Mouse (Mus musculus): ENCODE results near the gene Procr. TPM values are rescaled to one million over a fixed set of nuclear protein-coding genes. Genes with fewer than 3 reads are reported as not detected.

Gene Procr
- 8.0 and 8.3 TPM in 2 replicates for polyA plus RNA-seq (2015; fragmentation: Nextera tagmentation; extraction: Ambion mirVana)

DNA sequence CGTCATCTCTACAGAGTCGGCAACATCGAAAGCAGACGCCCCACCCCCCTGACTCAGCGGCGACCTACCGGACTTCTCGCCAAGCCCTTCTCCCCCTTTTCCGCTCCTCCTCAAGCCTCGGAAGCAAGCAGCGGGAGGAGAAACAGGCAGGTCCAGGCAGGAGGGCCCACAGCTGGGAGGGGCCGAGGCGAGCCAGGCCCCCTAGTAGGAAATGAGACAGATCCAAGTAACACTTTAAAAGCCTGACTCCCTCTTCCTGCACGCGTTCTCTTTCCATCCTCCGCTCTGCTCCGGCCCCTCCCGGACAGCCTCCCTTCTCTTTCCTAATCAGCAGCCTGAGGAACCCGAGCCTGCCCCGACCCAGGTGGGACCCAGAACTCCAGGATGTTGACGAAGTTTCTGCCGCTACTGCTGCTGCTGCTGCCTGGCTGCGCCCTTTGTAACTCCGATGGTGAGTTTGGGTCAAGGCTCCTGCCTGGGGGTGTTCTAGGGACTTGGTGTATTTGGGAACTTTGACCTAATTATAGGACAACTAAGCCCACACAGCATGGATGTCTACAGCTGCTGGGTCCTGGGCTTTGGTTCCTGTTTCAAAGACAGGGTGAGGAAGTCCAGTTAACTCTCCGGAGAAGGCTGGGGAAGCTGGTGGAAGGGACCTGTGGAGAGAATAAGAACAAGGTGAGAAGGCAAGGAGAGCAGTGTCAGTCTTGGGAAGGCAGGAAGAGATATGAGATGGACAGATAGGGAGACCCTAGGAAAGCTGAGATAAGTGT lies at the start of gene Procr:
Gene Procr, plus strand, starts transcription at position 104 of the 773 bp plus-strand sequence.
- WGBS = 2% methylated on average over 25 of the region's 25 CpGs
- H3K27ac ChIP-seq (ENCODE audit: low read depth, low read length) = no peak within 1 kb of the TSS; the same call in 1 of the 2 replicates
- 0 out of 2 replicates have a peak, but pooled peaks have one; percentile 31 for ATAC-seq

GRCm38 (mm10) chr2:155701399-155701919 lies 49.5 kb upstream of the Procr start:
- H3K27ac ChIP-seq (ENCODE audit: low read depth, low read length) = no peak overlapping the region

More for the DNA sequence above, at the start of gene Procr:
- no peaks in the 10 kb centered on the region for H3K4me1 ChIP-seq (replicated peaks; ENCODE audit: control insufficient read depth, insufficient read depth, low read length)
- no peaks in the 10 kb centered on the region for H3K36me3 ChIP-seq (ENCODE audit: control insufficient read depth, insufficient read depth)
- no peak for TF ChIP-seq CTCF (IDR thresholded peaks at IDR 0.05; ENCODE audit: low read depth)
- H3K9ac ChIP-seq (ENCODE audit: low read depth, low read length) = peak within 1 kb of the TSS; percentile 44
- no peaks in the 10 kb centered on the region for H3K27me3 ChIP-seq (replicated peaks; ENCODE audit: control insufficient read depth, insufficient read depth, low read length)
- peak within 1 kb of the TSS; percentile 41 for H3K4me3 ChIP-seq (ENCODE audit: low read depth, low read length)
- H3K9me3 ChIP-seq (ENCODE audit: control insufficient read depth) = no peaks in the 10 kb centered on the region
- peak within 1 kb of the TSS; percentile 72 for H3K4me2 ChIP-seq (replicated peaks; ENCODE audit: low read depth)

DNA sequence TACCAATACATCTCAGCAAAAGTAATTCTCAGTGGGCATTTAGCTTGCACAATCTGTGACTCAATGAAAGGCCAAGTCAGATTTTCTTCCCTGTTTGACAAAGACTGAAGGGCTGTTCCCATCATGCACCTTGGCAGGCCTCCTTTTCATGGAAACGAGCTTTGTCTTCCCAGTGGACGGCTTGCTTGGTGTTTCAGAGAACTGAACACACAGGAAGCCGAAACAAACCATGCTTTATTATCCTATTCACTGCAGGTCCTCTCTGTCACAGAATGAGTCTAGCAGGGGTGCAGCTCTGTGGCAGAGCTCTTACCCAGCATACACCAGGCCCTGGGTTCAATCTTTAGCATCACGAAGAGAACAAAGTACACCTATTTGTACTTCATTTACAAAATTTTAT lies 47.3 kb upstream of the Procr start:
- Histone ChIP-seq H3K27me3 (replicated peaks; ENCODE audit: control insufficient read depth, insufficient read depth, low read length) (no peaks in the 10 kb centered on the region), H3K4me1 (replicated peaks; ENCODE audit: control insufficient read depth, insufficient read depth, low read length) (no peaks in the 10 kb centered on the region), H3K9ac (ENCODE audit: low read depth, low read length) (no peak overlapping the region), H3K27ac (ENCODE audit: low read depth, low read length) (no peak overlapping the region), H3K4me3 (ENCODE audit: low read depth, low read length) (no peak overlapping the region), H3K9me3 (ENCODE audit: control insufficient read depth) (no peaks in the 10 kb centered on the region), H3K36me3 (ENCODE audit: control insufficient read depth, insufficient read depth) (peaks cover 56% of the 10 kb centered on the region), H3K4me2 (replicated peaks; ENCODE audit: low read depth) (no peak overlapping the region)
- no peak for TF ChIP-seq CTCF (IDR thresholded peaks at IDR 0.05; ENCODE audit: low read depth)
- 65% methylated on average over 4 of the region's 4 CpGs for whole genome bisulfite sequencing
- ATAC-seq = no peak

More at GRCm38 (mm10) chr2:155701399-155701919, 49.5 kb upstream of the Procr start:
- Histone ChIP-seq H3K27me3 (replicated peaks; ENCODE audit: control insufficient read depth, insufficient read depth, low read length) (no peaks in the 10 kb centered on the region), H3K9me3 (ENCODE audit: control insufficient read depth) (no peaks in the 10 kb centered on the region), H3K4me3 (ENCODE audit: low read depth, low read length) (no peak overlapping the region), H3K4me2 (replicated peaks; ENCODE audit: low read depth) (no peak overlapping the region), H3K4me1 (replicated peaks; ENCODE audit: control insufficient read depth, insufficient read depth, low read length) (no peaks in the 10 kb centered on the region), H3K9ac (ENCODE audit: low read depth, low read length) (no peak overlapping the region), H3K36me3 (ENCODE audit: control insufficient read depth, insufficient read depth) (peaks cover 39% of the 10 kb centered on the region)
- no peak for TF ChIP-seq CTCF (IDR thresholded peaks at IDR 0.05; ENCODE audit: low read depth)
- WGBS = 79% methylated on average over 19 of the region's 19 CpGs
- ATAC-seq = no peak

GRCm38 (mm10) chr2:155707251-155707650 lies 43.7 kb upstream of the Procr start:
- Histone ChIP-seq H3K27me3 (replicated peaks; ENCODE audit: control insufficient read depth, insufficient read depth, low read length) (no peaks in the 10 kb centered on the region), H3K36me3 (ENCODE audit: control insufficient read depth, insufficient read depth) (peaks cover 69% of the 10 kb centered on the region), H3K4me3 (ENCODE audit: low read depth, low read length) (no peak overlapping the region), H3K4me1 (replicated peaks; ENCODE audit: control insufficient read depth, insufficient read depth, low read length) (no peaks in the 10 kb centered on the region), H3K4me2 (replicated peaks; ENCODE audit: low read depth) (no peak overlapping the region), H3K9ac (ENCODE audit: low read depth, low read length) (no peak overlapping the region), H3K9me3 (ENCODE audit: control insufficient read depth) (no peaks in the 10 kb centered on the region), H3K27ac (ENCODE audit: low read depth, low read length) (no peak overlapping the region)
- 0 out of 2 replicates have a peak, but pooled peaks have one; percentile 4 for TF ChIP-seq CTCF (IDR thresholded peaks at IDR 0.05; ENCODE audit: low read depth)
- 78% methylated on average over 4 of the region's 4 CpGs for WGBS
- ATAC-seq = no peak

GRCm38 (mm10) chr2:155710557-155710956 lies 40.4 kb upstream of the Procr start:
- WGBS = 81% methylated on average over 11 of the region's 11 CpGs
- no peak overlapping the region for H3K4me3 ChIP-seq (ENCODE audit: low read depth, low read length)

More at GRCm38 (mm10) chr2:155710557-155710956, 40.4 kb upstream of the Procr start:
- peaks cover 82% of the 10 kb centered on the region for H3K36me3 ChIP-seq (ENCODE audit: control insufficient read depth, insufficient read depth)
- no peak overlapping the region for H3K9ac ChIP-seq (ENCODE audit: low read depth, low read length)
- no peaks in the 10 kb centered on the region for H3K4me1 ChIP-seq (replicated peaks; ENCODE audit: control insufficient read depth, insufficient read depth, low read length)
- H3K9me3 ChIP-seq (ENCODE audit: control insufficient read depth) = no peaks in the 10 kb centered on the region
- no peaks in the 10 kb centered on the region for H3K27me3 ChIP-seq (replicated peaks; ENCODE audit: control insufficient read depth, insufficient read depth, low read length)
- H3K4me2 ChIP-seq (replicated peaks; ENCODE audit: low read depth) = no peak overlapping the region
- H3K27ac ChIP-seq (ENCODE audit: low read depth, low read length) = no peak overlapping the region
- no peak for TF ChIP-seq CTCF (IDR thresholded peaks at IDR 0.05; ENCODE audit: low read depth)
- ATAC-seq = no peak

Data from intestine, postnatal 0 days (tissue).